Mouse (Mus musculus) liver, adult 2 months (tissue): ENCODE data around the gene Agap1. TPM values are rescaled to one million over a fixed set of nuclear protein-coding genes. Genes with fewer than 3 reads are reported as not detected.

Source experiments
- DNase-seq: peaks from one replicate; pipeline ENCODE4 v3.0.0-alpha.2; 2011; ENCODE audit warnings: low read depth, low spot score; ENCODE audit errors: extremely low read depth
- H3K27ac ChIP-seq: fragments of 200-500 bp; replicated peaks from 2 replicates; pipeline ENCODE4 v1.5.1; 2012; ENCODE audit warnings: low read depth, mild to moderate bottlenecking, control low read depth, inconsistent platforms, low read length; ENCODE audit not compliant: insufficient read depth
- H3K27me3 ChIP-seq: fragments of 200-500 bp; 2 replicates; pipeline ENCODE4 v1.6.1; 2012; ENCODE audit warnings: mild to moderate bottlenecking, moderate library complexity, low read length, inconsistent platforms; ENCODE audit not compliant: control insufficient read depth, insufficient read depth
- H3K36me3 ChIP-seq: fragments of 200-500 bp; 2 replicates; pipeline ENCODE4 v1.6.1; 2012; ENCODE audit warnings: low read length, inconsistent platforms; ENCODE audit not compliant: control insufficient read depth, insufficient read depth
- H3K4me1 ChIP-seq: fragments of 200-500 bp; 2 replicates; pipeline ENCODE4 v1.6.1; 2011; ENCODE audit warnings: low read length; ENCODE audit not compliant: control insufficient read depth, insufficient read depth
- H3K4me3 ChIP-seq: fragments of 200-500 bp; 2 replicates; pipeline ENCODE4 v1.5.1; 2011; ENCODE audit warnings: low read depth, mild to moderate bottlenecking, control low read depth, low read length, moderate library complexity; ENCODE audit not compliant: insufficient read depth
- H3K79me2 ChIP-seq: fragments of 200-500 bp; 2 replicates; pipeline ENCODE4 v1.6.1; 2012; ENCODE audit warnings: inconsistent platforms, mild to moderate bottlenecking, low read length, moderate library complexity; ENCODE audit not compliant: control insufficient read depth, insufficient read depth
- H3K9ac ChIP-seq: fragments of 200-500 bp; 2 replicates; pipeline ENCODE4 v1.6.1; 2012; ENCODE audit warnings: low read depth, mild to moderate bottlenecking, control low read depth, inconsistent platforms, low read length
- CTCF ChIP-seq: fragments of 200-500 bp; IDR thresholded peaks from 2 replicates; pipeline ENCODE4 v1.5.1; 2011; ENCODE audit warnings: low read depth, low read length, control low read depth
- POLR2A ChIP-seq: fragments of 200-500 bp; IDR thresholded peaks from 2 replicates; pipeline ENCODE4 v1.6.1; 2011; ENCODE audit warnings: low read length, control low read depth; ENCODE audit not compliant: insufficient read depth; ENCODE audit errors: extremely low read depth
- WGBS: fragments of 180-500 bp; shearing (Covaris S2); methylation state at CpG from one replicate; pipeline ENCODE4 v1.1.7; 2018; 5-methylcytosine and 5-hydroxymethylcytosine counted together
- polyA plus RNA-seq: library from polyadenylated mRNA; depleted of rRNA; stranded (reverse); fragments of >200 nt; gene quantifications from 2 replicates; pipeline ENCODE4 v1.2.3, GENCODE M21; 2012
- total RNA-seq: library from RNA; depleted of rRNA; stranded (reverse); fragments of >200 nt; gene quantifications from 2 replicates; pipeline ENCODE4 v1.2.3, GENCODE M21; 2014

The Agap1 gene
- total and polyA plus RNA-seq, 2 experiments: 3.4 to 3.5 TPM

- TF ChIP-seq CTCF: no peak
- TF ChIP-seq POLR2A: no peak
- Histone ChIP-seq H3K4me1 (peaks cover 32% of the 10 kb centered on the region), H3K36me3 (no peaks in the 10 kb centered on the region), H3K9ac (no peak overlapping the region), H3K4me3 (no peak overlapping the region), H3K27me3 (no peaks in the 10 kb centered on the region), H3K27ac (peak overlapping the region; percentile 82), H3K79me2 (peaks cover 12% of the 10 kb centered on the region; the same call in 1 of the 2 replicates)
- peak; percentile 92 for DNase-seq
- 22% methylated on average over 6 of the region's 6 CpGs for WGBS
Observed at GRCm38 (mm10) chr1:89557401-89557800, 102.8 kb downstream of the Agap1 start.

- H3K79me2 ChIP-seq: peaks cover 12% of the 10 kb centered on the region; the same call in 1 of the 2 replicates
- WGBS: 58% methylated on average over 1 of the region's 1 CpGs
- no peaks in the 10 kb centered on the region for H3K27me3 ChIP-seq
- H3K9ac ChIP-seq: no peak overlapping the region
- H3K36me3 ChIP-seq: no peaks in the 10 kb centered on the region
- DNase-seq: no peak
- H3K4me1 ChIP-seq: peaks cover 32% of the 10 kb centered on the region
- H3K4me3 ChIP-seq: no peak overlapping the region
- TF ChIP-seq CTCF (no peak), POLR2A (no peak)
- H3K27ac ChIP-seq: peak overlapping the region; percentile 82
Observed at GRCm38 (mm10) chr1:89558080-89558479, 103.5 kb downstream of the Agap1 start.

- Histone ChIP-seq H3K27ac (no peak overlapping the region), H3K4me3 (no peak overlapping the region), H3K36me3 (no peaks in the 10 kb centered on the region), H3K27me3 (no peaks in the 10 kb centered on the region), H3K79me2 (peaks cover 22% of the 10 kb centered on the region; the same call in 1 of the 2 replicates), H3K4me1 (peaks cover under 1% of the 10 kb centered on the region), H3K9ac (no peak overlapping the region)
- DNase-seq: no peak
- WGBS: 84% methylated on average over 4 of the region's 4 CpGs
- TF ChIP-seq POLR2A: no peak
- no peak for TF ChIP-seq CTCF
Observed at GRCm38 (mm10) chr1:89563399-89563798, 108.8 kb downstream of the Agap1 start.

GRCm38 (mm10) chr1:89566578-89567488, 112.2 kb downstream of the Agap1 start:
- Histone ChIP-seq H3K27ac (no peak overlapping the region), H3K4me1 (no peaks in the 10 kb centered on the region; the same call in 1 of the 2 replicates), H3K4me3 (no peak overlapping the region), H3K36me3 (no peaks in the 10 kb centered on the region), H3K9ac (no peak overlapping the region), H3K79me2 (peaks cover 17% of the 10 kb centered on the region; the same call in 1 of the 2 replicates), H3K27me3 (no peaks in the 10 kb centered on the region)
- WGBS: 71% methylated on average over 9 of the region's 9 CpGs
- DNase-seq: no peak
- TF ChIP-seq POLR2A: no peak
- TF ChIP-seq CTCF: no peak

GRCm38 (mm10) chr1:89568546-89569405, 114.2 kb downstream of the Agap1 start:
- no peak overlapping the region for H3K27ac ChIP-seq
- H3K4me3 ChIP-seq: no peak overlapping the region
- H3K27me3 ChIP-seq: no peaks in the 10 kb centered on the region
- DNase-seq: no peak
- TF ChIP-seq POLR2A: no peak
- no peak for TF ChIP-seq CTCF
- no peaks in the 10 kb centered on the region for H3K36me3 ChIP-seq
- WGBS: 53% methylated on average over 6 of the region's 6 CpGs
- no peak overlapping the region for H3K9ac ChIP-seq
- H3K4me1 ChIP-seq: no peaks in the 10 kb centered on the region; the same call in 1 of the 2 replicates
- H3K79me2 ChIP-seq: peaks cover 12% of the 10 kb centered on the region; the same call in 1 of the 2 replicates
